ENCODE assay signal across 8 mouse cellular contexts in genomic region chr14:20708239-20708638, GRCm38 (mm10). TPM values are rescaled to one million over a fixed set of nuclear protein-coding genes. Genes with fewer than 3 reads are reported as not detected.
A peak's percentile ranks its signal among the peaks of the same experiment; 100 is the strongest.
DNase-seq lines count a peak whose midpoint lies in the region; ATAC-seq and TF ChIP-seq lines count a peak whose summit lies in the region.

No protein-coding gene starts in this region.

- TF ChIP-seq CTCF in testis, adult 2 months (IDR thresholded peaks at IDR 0.05; ENCODE audit: control insufficient read depth, insufficient read depth, insufficient replicate concordance, low read depth, low read length) = no peak

- H3K27me3 ChIP-seq in testis, adult 2 months (ENCODE audit: control insufficient read depth, insufficient read depth, low read length) = no peaks in the 10 kb centered on the region
- no peaks in the 10 kb centered on the region for H3K27me3 ChIP-seq in embryonic facial prominence, embryonic 13.5 days
- no peaks in the 10 kb centered on the region for H3K27me3 ChIP-seq in limb, embryonic 13.5 days
- no peaks in the 10 kb centered on the region for H3K27me3 ChIP-seq in stomach, embryonic 15.5 days (replicated peaks)

- no peak for ATAC-seq in embryonic facial prominence, embryonic 13.5 days (ENCODE audit: insufficient number of reproducible peaks, insufficient read depth, low FRiP score, low TSS enrichment, low read depth)
- no peak for ATAC-seq in limb, embryonic 13.5 days (ENCODE audit: low FRiP score, low read depth)
- no peak for ATAC-seq in stomach, embryonic 15.5 days (ENCODE audit: insufficient read depth, low FRiP score, low read depth)

- H3K27ac ChIP-seq in testis, adult 2 months (ENCODE audit: control insufficient read depth, insufficient read depth, low read depth, low read length) = peak overlapping the region; percentile 93
- peak overlapping the region; percentile 90; the same call in 1 of the 2 replicates for H3K27ac ChIP-seq in embryonic facial prominence, embryonic 13.5 days
- peak overlapping the region; percentile 81; the same call in 1 of the 2 replicates for H3K27ac ChIP-seq in limb, embryonic 13.5 days
- no peak overlapping the region for H3K27ac ChIP-seq in stomach, embryonic 15.5 days

- H3K4me1 ChIP-seq in testis, adult 2 months (ENCODE audit: control insufficient read depth, insufficient read depth, low read length) = peaks cover 3% of the 10 kb centered on the region
- H3K4me1 ChIP-seq in embryonic facial prominence, embryonic 13.5 days = peaks cover 24% of the 10 kb centered on the region
- H3K4me1 ChIP-seq in limb, embryonic 13.5 days = peaks cover 27% of the 10 kb centered on the region
- H3K4me1 ChIP-seq in stomach, embryonic 15.5 days = peaks cover 13% of the 10 kb centered on the region

- WGBS in embryonic facial prominence, embryonic 13.5 days = 7% methylated on average over 10 of the region's 10 CpGs
- 5% methylated on average over 10 of the region's 10 CpGs for WGBS in limb, embryonic 13.5 days
- WGBS in stomach, embryonic 15.5 days = 7% methylated on average over 10 of the region's 10 CpGs

- H3K4me3 ChIP-seq in testis, adult 2 months (ENCODE audit: control insufficient read depth, low read depth, low read length) = peak overlapping the region; percentile 94
- H3K4me3 ChIP-seq in embryonic facial prominence, embryonic 13.5 days = peak overlapping the region; percentile 100
- H3K4me3 ChIP-seq in limb, embryonic 13.5 days = peak overlapping the region; percentile 100
- peak overlapping the region; percentile 90 for H3K4me3 ChIP-seq in stomach, embryonic 15.5 days (replicated peaks)

- no peaks in the 10 kb centered on the region; the same call in none of the 2 replicates for H3K36me3 ChIP-seq in testis, adult 2 months (ENCODE audit: control insufficient read depth, insufficient read depth, low read length)
- H3K36me3 ChIP-seq in embryonic facial prominence, embryonic 13.5 days = peaks cover 43% of the 10 kb centered on the region
- H3K36me3 ChIP-seq in limb, embryonic 13.5 days = peaks cover 47% of the 10 kb centered on the region
- H3K36me3 ChIP-seq in stomach, embryonic 15.5 days = peaks cover 33% of the 10 kb centered on the region

- H3K9me3 ChIP-seq in embryonic facial prominence, embryonic 13.5 days = no peaks in the 10 kb centered on the region
- H3K9me3 ChIP-seq in limb, embryonic 13.5 days = no peaks in the 10 kb centered on the region
- no peaks in the 10 kb centered on the region for H3K9me3 ChIP-seq in stomach, embryonic 15.5 days

- no peak for DNase-seq in testis, postnatal 14 days (ENCODE audit: low spot score)
- no peak for DNase-seq in cerebellum, adult 11-12 months
- no peak for DNase-seq in embryo, embryonic 10.5 days (ENCODE audit: low spot score)
- no peak for DNase-seq in adrenal gland, postnatal 14 days

- H3K4me2 ChIP-seq in embryonic facial prominence, embryonic 13.5 days = peak overlapping the region; percentile 78
- H3K4me2 ChIP-seq in limb, embryonic 13.5 days (replicated peaks) = peak overlapping the region; percentile 85
- H3K4me2 ChIP-seq in stomach, embryonic 15.5 days = peak overlapping the region; percentile 79

- H3K9ac ChIP-seq in embryonic facial prominence, embryonic 13.5 days = peak overlapping the region; percentile 99
- peak overlapping the region; percentile 97 for H3K9ac ChIP-seq in limb, embryonic 13.5 days
- H3K9ac ChIP-seq in stomach, embryonic 15.5 days = peak overlapping the region; percentile 99

- TF ChIP-seq POLR2A in testis, adult 2 months (IDR thresholded peaks at IDR 0.05; ENCODE audit: control insufficient read depth, low read depth, low read length) = no peak

RNA-seq across cellular contexts. Expression of gene Zswim8, which starts 0.9 kb away (rescaled TPM):
- 149 and 156 TPM in 2 replicates for polyA plus RNA-seq in testis, adult 2 months (2012; rRNA removed)
- 45.1 and 49.6 TPM in 2 replicates for polyA plus RNA-seq in embryonic facial prominence, embryonic 13.5 days (2015; fragmentation: Nextera tagmentation; extraction: Ambion mirVana)
- polyA plus RNA-seq in limb, embryonic 13.5 days (2015; fragmentation: Nextera tagmentation; extraction: Ambion mirVana) = 40.3 and 43.1 TPM in 2 replicates
- polyA plus RNA-seq in stomach, embryonic 15.5 days (2015; fragmentation: Nextera tagmentation; extraction: Ambion mirVana) = 27.3 and 28.0 TPM in 2 replicates
- 96.1 and 101 TPM in 2 replicates for total RNA-seq in adrenal gland, postnatal 14 days (2021)

RNA-seq across cellular contexts. Expression of gene Chchd1, which starts 5.4 kb away (rescaled TPM):
- 36.1 and 36.2 TPM in 2 replicates for polyA plus RNA-seq in testis, adult 2 months (2012; rRNA removed)
- polyA plus RNA-seq in embryonic facial prominence, embryonic 13.5 days (2015; fragmentation: Nextera tagmentation; extraction: Ambion mirVana) = 193 and 219 TPM in 2 replicates
- 194 and 196 TPM in 2 replicates for polyA plus RNA-seq in limb, embryonic 13.5 days (2015; fragmentation: Nextera tagmentation; extraction: Ambion mirVana)
- polyA plus RNA-seq in stomach, embryonic 15.5 days (2015; fragmentation: Nextera tagmentation; extraction: Ambion mirVana) = 192 and 202 TPM in 2 replicates
- total RNA-seq in adrenal gland, postnatal 14 days (2021) = 84.1 and 98.3 TPM in 2 replicates

RNA-seq across cellular contexts. Expression of gene Fut11, which starts 13.5 kb away (rescaled TPM):
- polyA plus RNA-seq in testis, adult 2 months (2012; rRNA removed) = 2.1 and 2.3 TPM in 2 replicates
- polyA plus RNA-seq in embryonic facial prominence, embryonic 13.5 days (2015; fragmentation: Nextera tagmentation; extraction: Ambion mirVana) = 25.1 and 26.2 TPM in 2 replicates
- 27.4 and 28.5 TPM in 2 replicates for polyA plus RNA-seq in limb, embryonic 13.5 days (2015; fragmentation: Nextera tagmentation; extraction: Ambion mirVana)
- polyA plus RNA-seq in stomach, embryonic 15.5 days (2015; fragmentation: Nextera tagmentation; extraction: Ambion mirVana) = 27.1 and 28.5 TPM in 2 replicates
- total RNA-seq in adrenal gland, postnatal 14 days (2021) = 17.0 and 18.7 TPM in 2 replicates

RNA-seq across cellular contexts. Expression of gene Ndst2, which starts 26.1 kb away (rescaled TPM):
- polyA plus RNA-seq in testis, adult 2 months (2012; rRNA removed) = 33.2 and 39.0 TPM in 2 replicates
- 27.5 and 28.5 TPM in 2 replicates for polyA plus RNA-seq in embryonic facial prominence, embryonic 13.5 days (2015; fragmentation: Nextera tagmentation; extraction: Ambion mirVana)
- polyA plus RNA-seq in limb, embryonic 13.5 days (2015; fragmentation: Nextera tagmentation; extraction: Ambion mirVana) = 27.9 and 30.5 TPM in 2 replicates
- 22.3 and 25.5 TPM in 2 replicates for polyA plus RNA-seq in stomach, embryonic 15.5 days (2015; fragmentation: Nextera tagmentation; extraction: Ambion mirVana)
- total RNA-seq in adrenal gland, postnatal 14 days (2021) = 27.6 and 31.4 TPM in 2 replicates

RNA-seq across cellular contexts. Expression of gene Sec24c, which starts 34.1 kb away (rescaled TPM):
- 78.2 and 80.7 TPM in 2 replicates for polyA plus RNA-seq in testis, adult 2 months (2012; rRNA removed)
- 90.7 and 93.3 TPM in 2 replicates for polyA plus RNA-seq in embryonic facial prominence, embryonic 13.5 days (2015; fragmentation: Nextera tagmentation; extraction: Ambion mirVana)
- 85.0 and 90.7 TPM in 2 replicates for polyA plus RNA-seq in limb, embryonic 13.5 days (2015; fragmentation: Nextera tagmentation; extraction: Ambion mirVana)
- polyA plus RNA-seq in stomach, embryonic 15.5 days (2015; fragmentation: Nextera tagmentation; extraction: Ambion mirVana) = 81.1 and 90.2 TPM in 2 replicates
- total RNA-seq in adrenal gland, postnatal 14 days (2021) = 137 and 149 TPM in 2 replicates
